Mouse (Mus musculus) stomach, postnatal 0 days (tissue): Measurements from ENCODE around the gene Frem2. TPM values are rescaled to one million over a fixed set of nuclear protein-coding genes. Genes with fewer than 3 reads are reported as not detected.

ENCODE experiments used
- ATAC-seq: fragments of 200-750 bp; cut with Nextera tagmentation; 2 replicates; pipeline ENCODE4 v1.8.0; 2017; ENCODE audit not compliant: low FRiP score, low TSS enrichment
- DNase-seq: peaks from one replicate; pipeline ENCODE4 v3.0.0-alpha.2; 2016; ENCODE audit warnings: low spot score
- H3K27ac ChIP-seq: fragments of 300-500 bp; sonication (generic); replicated peaks from 2 replicates; pipeline ENCODE4 v1.5.1; 2014; ENCODE audit warnings: mild to moderate bottlenecking, control low read depth
- H3K27me3 ChIP-seq: fragments of 300-500 bp; sonication (generic); 2 replicates; pipeline ENCODE4 v1.6.1; 2014; ENCODE audit warnings: low read length; ENCODE audit not compliant: control insufficient read depth, insufficient read depth
- H3K36me3 ChIP-seq: fragments of 300-500 bp; sonication (generic); 2 replicates; pipeline ENCODE4 v1.6.1; 2014; ENCODE audit warnings: low read length, mixed read lengths; ENCODE audit not compliant: control insufficient read depth, insufficient read depth
- H3K4me1 ChIP-seq: fragments of 300-500 bp; sonication (generic); replicated peaks from 2 replicates; pipeline ENCODE4 v1.6.1; 2014; ENCODE audit warnings: antibody characterized with exemption; ENCODE audit not compliant: control insufficient read depth, insufficient read depth
- H3K4me2 ChIP-seq: fragments of 300-500 bp; sonication (generic); replicated peaks from 2 replicates; pipeline ENCODE4 v1.6.1; 2014; ENCODE audit warnings: low read depth, mild to moderate bottlenecking, control low read depth, moderate library complexity
- H3K4me3 ChIP-seq: fragments of 300-500 bp; sonication (generic); 2 replicates; pipeline ENCODE4 v1.5.1; 2014; ENCODE audit warnings: low read depth, low read length, control low read depth
- H3K9ac ChIP-seq: fragments of 300-500 bp; sonication (generic); 2 replicates; pipeline ENCODE4 v1.6.1; 2014; ENCODE audit warnings: mild to moderate bottlenecking, low read length, control low read depth, mixed read lengths
- H3K9me3 ChIP-seq: fragments of 300-500 bp; sonication (generic); 2 replicates; pipeline ENCODE4 v1.6.1; 2016; ENCODE audit warnings: low read length; ENCODE audit not compliant: control insufficient read depth
- CTCF ChIP-seq: IDR thresholded peaks from 2 replicates; pipeline ENCODE4 v1.5.1; 2016; ENCODE audit warnings: antibody characterized with exemption, low read depth, mild to moderate bottlenecking, moderate library complexity
- EP300 ChIP-seq: optimal IDR thresholded peaks from 2 replicates; pipeline ENCODE3; 2016; ENCODE audit warnings: antibody characterized with exemption
- WGBS: fragments of 180-500 bp; shearing (Covaris S2); extraction: QIAGEN DNeasy Blood & Tissue Kit; methylation state at CpG from one replicate; pipeline ENCODE4 v1.1.7; 2014; 5-methylcytosine and 5-hydroxymethylcytosine counted together
- polyA plus RNA-seq: library from polyadenylated mRNA; unstranded; fragments of >200 nt; fragmentation: Nextera tagmentation; extraction: Ambion mirVana; gene quantifications from 2 replicates; pipeline ENCODE4 v1.2.1, GENCODE M21; 2015

The Frem2 gene
- polyA plus RNA-seq, 1 experiment from 2014 or later, result 7.0 TPM

DNA sequence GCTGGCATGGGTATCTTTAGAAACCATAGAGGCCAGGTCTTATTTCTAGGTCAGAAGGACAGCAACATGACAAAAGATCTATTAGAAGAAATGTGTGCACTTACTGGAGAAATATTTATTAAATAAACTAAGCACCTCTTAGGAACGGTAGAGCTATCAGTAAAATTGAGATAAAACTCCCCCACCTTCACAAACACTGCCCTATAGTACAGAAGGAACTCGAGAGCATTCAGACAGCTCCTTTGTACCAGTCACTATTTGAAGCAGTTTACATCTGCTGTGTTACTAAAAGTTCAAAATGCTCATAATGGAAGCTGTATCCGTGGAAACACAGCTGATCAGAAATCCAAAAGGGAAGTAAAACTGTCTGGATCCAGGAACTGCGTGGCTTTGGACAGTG, 26.5 kb downstream of the Frem2 start:
- Histone ChIP-seq H3K9me3 (no peaks in the 10 kb centered on the region), H3K9ac (no peak overlapping the region), H3K4me1 (no peaks in the 10 kb centered on the region), H3K4me3 (no peak overlapping the region), H3K4me2 (peak overlapping the region; percentile 2; the same call in 1 of the 2 replicates), H3K36me3 (no peaks in the 10 kb centered on the region), H3K27ac (peak overlapping the region; percentile 63), H3K27me3 (no peaks in the 10 kb centered on the region)
- ATAC-seq (peak; percentile 57; the same call in 1 of the 2 replicates), DNase-seq (no peak)
- WGBS, result 23% methylated on average over 4 of the region's 4 CpGs
- TF ChIP-seq CTCF (no peak), EP300 (no peak)

DNA sequence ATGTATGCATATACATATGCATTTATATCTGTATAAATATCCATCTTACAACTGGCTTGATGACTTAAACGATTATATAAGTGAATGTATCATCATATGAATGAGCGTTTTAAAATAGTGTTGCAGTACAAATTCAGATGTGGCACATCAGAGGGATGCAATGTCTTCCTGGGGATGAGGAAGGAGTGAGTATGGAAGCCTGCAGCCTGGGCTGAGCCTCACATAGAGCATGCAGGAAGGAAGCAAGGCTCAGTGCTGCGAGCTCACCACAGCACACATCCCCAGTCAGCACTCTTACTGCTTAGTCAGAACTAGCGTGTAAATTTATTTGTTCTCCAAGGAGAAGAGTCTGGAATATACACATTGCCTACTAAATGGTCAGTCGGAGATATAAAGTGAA, 27.2 kb downstream of the Frem2 start:
- ATAC-seq, result no peak; the same call in 1 of the 2 replicates
- H3K27me3 ChIP-seq, result no peaks in the 10 kb centered on the region
- H3K9ac ChIP-seq, result no peak overlapping the region
- H3K27ac ChIP-seq, result no peak overlapping the region
- no peak overlapping the region for H3K4me3 ChIP-seq
- no peaks in the 10 kb centered on the region for H3K36me3 ChIP-seq
- no peak overlapping the region for H3K4me2 ChIP-seq
- WGBS, result 72% methylated on average over 5 of the region's 5 CpGs
- no peaks in the 10 kb centered on the region for H3K4me1 ChIP-seq
- DNase-seq, result no peak
- no peak for TF ChIP-seq CTCF
- TF ChIP-seq EP300, result no peak
- H3K9me3 ChIP-seq, result no peaks in the 10 kb centered on the region

GRCm38 (mm10) chr3:53623222-53623621, 33.9 kb downstream of the Frem2 start:
- no peaks in the 10 kb centered on the region; the same call in 1 of the 2 replicates for H3K4me1 ChIP-seq
- DNase-seq (no peak), ATAC-seq (no peak)
- no peak overlapping the region for H3K4me2 ChIP-seq
- no peak overlapping the region for H3K4me3 ChIP-seq
- H3K9ac ChIP-seq, result no peak overlapping the region
- no peak overlapping the region for H3K27ac ChIP-seq
- H3K36me3 ChIP-seq, result no peaks in the 10 kb centered on the region
- no peaks in the 10 kb centered on the region for H3K27me3 ChIP-seq
- WGBS, result 58% methylated on average over 8 of the region's 8 CpGs
- H3K9me3 ChIP-seq, result no peaks in the 10 kb centered on the region
- TF ChIP-seq CTCF (no peak), EP300 (no peak)

DNA sequence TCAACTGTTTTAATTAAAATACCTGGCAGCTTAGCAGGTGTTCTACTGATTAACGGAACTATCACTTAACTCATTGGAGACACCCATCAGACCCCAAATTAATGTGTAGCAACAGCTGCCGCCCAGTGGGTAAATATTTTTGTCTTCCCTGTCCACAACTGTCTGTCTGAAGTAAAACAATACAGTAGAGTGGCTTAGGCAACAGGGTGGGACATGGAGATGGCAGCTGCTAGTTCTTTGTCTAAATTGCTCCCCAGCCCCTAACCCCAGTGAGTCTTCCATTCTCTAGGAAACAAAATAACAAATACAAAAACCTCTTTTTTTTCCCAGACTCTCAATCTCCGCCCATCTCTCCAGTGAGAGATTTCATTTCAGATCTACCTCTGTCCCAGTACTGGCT, 36.2 kb downstream of the Frem2 start:
- no peaks in the 10 kb centered on the region for H3K36me3 ChIP-seq
- 70% methylated on average over 3 of the region's 3 CpGs for WGBS

DNA sequence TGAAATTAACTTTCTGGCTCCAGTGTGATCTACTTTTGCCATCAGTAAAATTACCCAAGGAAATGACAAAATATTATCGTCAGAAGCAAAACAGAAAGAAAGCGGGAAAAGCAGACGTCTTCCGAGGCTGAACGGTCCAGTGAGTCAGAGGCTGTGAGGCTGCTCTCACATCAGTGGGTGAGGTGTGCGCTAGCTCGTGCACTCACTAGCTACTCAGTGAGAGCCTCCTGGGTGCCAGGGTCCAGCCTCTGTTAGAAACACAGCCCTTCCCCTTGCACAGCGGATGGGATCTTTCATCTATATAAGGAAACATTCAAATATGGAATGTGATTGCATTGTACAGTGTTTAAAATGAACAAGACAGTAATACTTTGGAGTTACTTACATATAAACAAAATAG, 36.8 kb downstream of the Frem2 start:
- Histone ChIP-seq H3K27ac (peak overlapping the region; percentile 69), H3K36me3 (no peaks in the 10 kb centered on the region), H3K9ac (no peak overlapping the region), H3K4me2 (no peak overlapping the region), H3K4me1 (no peaks in the 10 kb centered on the region; the same call in 1 of the 2 replicates), H3K27me3 (no peaks in the 10 kb centered on the region), H3K4me3 (no peak overlapping the region), H3K9me3 (no peaks in the 10 kb centered on the region)
- peak; percentile 82; the same call in 1 of the 2 replicates for ATAC-seq
- DNase-seq, result no peak
- 69% methylated on average over 8 of the region's 8 CpGs for WGBS
- TF ChIP-seq EP300 (no peak), CTCF (no peak)

More for the DNA sequence above, 36.2 kb downstream of the Frem2 start:
- 0 out of 2 replicates have a peak overlapping the region, but pooled peaks have one; percentile 35 for H3K9ac ChIP-seq
- no peak overlapping the region for H3K4me3 ChIP-seq
- no peaks in the 10 kb centered on the region for H3K9me3 ChIP-seq
- H3K4me1 ChIP-seq, result no peaks in the 10 kb centered on the region; the same call in 1 of the 2 replicates
- peak overlapping the region; percentile 76 for H3K27ac ChIP-seq
- no peaks in the 10 kb centered on the region for H3K27me3 ChIP-seq
- TF ChIP-seq EP300 (peak; percentile 12), CTCF (no peak)
- DNase-seq (no peak), ATAC-seq (no peak)
- H3K4me2 ChIP-seq, result no peak overlapping the region

DNA sequence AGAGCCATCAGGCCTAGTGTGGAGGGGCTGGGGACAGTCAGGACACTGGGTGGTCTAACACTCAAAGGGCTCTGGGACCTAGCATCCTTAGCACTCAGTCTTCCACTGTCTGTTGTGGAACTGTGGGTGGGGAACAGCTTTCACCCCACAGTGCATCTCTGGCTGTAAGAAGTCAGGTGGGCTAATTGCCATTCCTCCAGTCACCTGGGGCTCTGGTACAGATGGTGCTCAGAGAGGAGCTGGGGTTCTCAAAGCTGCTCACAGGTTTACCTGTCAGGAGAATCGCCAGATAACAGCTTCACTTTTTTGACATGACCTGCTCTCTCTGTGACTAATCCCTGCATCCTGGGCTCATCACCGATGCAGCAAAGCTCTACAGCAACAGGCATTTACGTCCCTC, 46.0 kb downstream of the Frem2 start:
- Histone ChIP-seq H3K27me3 (no peaks in the 10 kb centered on the region), H3K4me1 (no peaks in the 10 kb centered on the region), H3K36me3 (no peaks in the 10 kb centered on the region), H3K9ac (no peak overlapping the region), H3K4me2 (no peak overlapping the region), H3K4me3 (no peak overlapping the region), H3K9me3 (no peaks in the 10 kb centered on the region), H3K27ac (no peak overlapping the region)
- 66% methylated on average over 3 of the region's 3 CpGs for WGBS
- no peak for DNase-seq
- no peak for ATAC-seq
- no peak for TF ChIP-seq EP300
